Mouse (Mus musculus) fat pad, adult 2 months (tissue): ENCODE measurements at regions not wholly inside any gene's neighbourhood (a gene's known extent, or its start where the extent isn't known, plus 50 kb on each side); places are given as distances from the start of the nearest gene placed in this dataset.

Experiments used
- DNase-seq: peaks from one replicate; pipeline ENCODE4 v3.0.0-alpha.2; 2011; ENCODE audit warnings: low read depth, low spot score; ENCODE audit errors: extremely low read depth

DNA sequence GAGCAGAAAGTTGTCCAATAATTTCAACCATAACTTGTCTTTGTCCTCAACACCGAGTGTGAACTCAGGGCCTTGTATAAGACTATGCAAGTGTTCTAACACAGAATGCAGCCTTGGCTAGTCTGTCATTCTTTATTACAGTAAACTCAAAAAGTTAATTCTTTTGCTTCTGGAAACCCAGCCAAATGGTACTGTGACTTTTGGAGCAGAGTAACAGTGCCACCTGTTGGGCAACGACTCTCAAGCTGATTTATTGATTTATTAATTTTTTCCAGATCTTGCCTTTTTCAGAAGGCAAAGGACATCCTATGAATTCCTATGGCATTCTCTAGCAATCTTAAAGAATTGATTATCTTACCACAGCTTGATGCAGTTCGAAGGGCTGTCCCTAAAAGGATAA is 51.1 kb upstream of the C1qtnf3 start:
- no peak for DNase-seq

DNA sequence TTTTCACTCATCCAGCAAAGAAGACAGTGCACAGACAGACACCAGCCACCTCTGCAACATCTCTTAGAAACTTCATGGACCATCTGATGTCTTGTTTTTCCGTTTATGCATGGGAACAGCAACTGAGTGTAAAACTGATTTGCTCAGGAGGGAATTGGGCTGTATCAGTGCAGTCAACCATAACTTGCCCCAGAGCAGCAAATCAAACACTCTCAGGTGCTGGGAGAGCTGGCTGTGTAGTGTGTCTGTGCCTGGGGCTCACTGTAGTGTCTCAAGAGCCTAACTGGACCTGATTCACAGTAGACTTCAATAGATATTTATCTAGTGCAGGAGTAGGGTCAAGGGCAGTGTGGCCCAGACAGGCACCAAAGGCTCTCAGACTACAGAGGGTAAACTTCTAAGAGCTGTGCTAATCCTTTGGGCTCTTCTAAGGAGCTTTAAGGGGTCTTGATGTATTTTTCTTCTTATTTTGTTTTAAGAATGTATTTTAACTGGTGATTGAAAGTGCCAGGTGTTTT is 50.3 kb upstream of the C1qtnf3 start:
- DNase-seq = no peak
